Mouse (Mus musculus): ENCODE measurements at regions not wholly inside any gene's neighbourhood (a gene's known extent, or its start where the extent isn't known, plus 50 kb on each side); places are given as distances from the start of the nearest gene placed in this dataset.

DNA sequence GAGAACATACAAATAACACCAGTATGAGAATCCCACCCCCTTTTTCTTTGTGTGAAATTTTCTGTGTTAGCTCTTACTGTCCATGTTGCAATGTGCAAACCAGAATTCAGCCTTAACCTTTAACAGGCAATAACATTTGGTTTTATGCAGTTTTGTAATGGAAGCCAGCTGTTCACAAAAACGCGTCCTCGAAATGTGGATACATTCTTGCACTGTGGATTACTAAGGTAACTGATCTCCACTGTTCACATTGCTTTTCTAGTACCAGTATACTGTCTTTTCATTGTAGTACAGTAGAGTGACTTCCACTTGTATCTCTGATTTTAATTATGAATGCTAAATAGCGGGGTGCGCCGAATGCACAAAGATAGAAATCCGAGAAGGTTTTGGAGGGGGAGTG is 374.8 kb downstream of the Sfmbt2 start:
- Histone ChIP-seq H3K27me3 (no peaks in the 10 kb centered on the region), H3K4me3 (replicated peaks) (no peak overlapping the region), H3K9me3 (replicated peaks) (no peaks in the 10 kb centered on the region), H3K27ac (replicated peaks) (no peak overlapping the region), H3K36me3 (replicated peaks) (no peaks in the 10 kb centered on the region), H3K4me1 (replicated peaks) (no peaks in the 10 kb centered on the region), H3K9ac (no peak overlapping the region), H3K4me2 (no peak overlapping the region)
- WGBS (ENCODE audit: insufficient replicate concordance), result 75% methylated on average over 7 of the region's 7 CpGs
- ATAC-seq (ENCODE audit: insufficient read depth), result no peak

DNA sequence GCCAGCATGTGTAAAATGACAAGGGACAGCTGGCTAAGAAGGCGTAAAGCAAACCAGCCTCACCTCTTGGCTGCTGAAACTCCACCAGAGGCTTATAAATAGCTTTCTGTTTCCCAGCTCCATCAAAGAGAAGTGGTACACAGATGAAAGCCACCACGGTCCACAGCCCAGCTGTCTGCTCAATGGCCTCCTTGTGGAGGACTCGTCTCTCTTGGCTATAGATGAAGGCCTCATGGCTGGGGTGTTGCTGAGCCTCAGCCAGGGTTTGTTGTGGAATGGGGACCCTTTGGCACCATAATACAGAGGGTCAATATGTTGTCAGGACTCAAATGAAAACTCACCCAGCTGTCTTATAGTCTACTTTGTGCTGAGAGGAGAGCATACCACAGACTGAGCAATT is 385.1 kb downstream of the Sfmbt2 start:
- H3K9ac ChIP-seq, result no peak overlapping the region
- H3K4me2 ChIP-seq, result no peak overlapping the region
- H3K9me3 ChIP-seq (replicated peaks), result no peaks in the 10 kb centered on the region
- 65% methylated on average over 3 of the region's 3 CpGs for WGBS (ENCODE audit: insufficient replicate concordance)
- ATAC-seq (ENCODE audit: insufficient read depth), result no peak
- no peaks in the 10 kb centered on the region for H3K36me3 ChIP-seq (replicated peaks)
- no peak overlapping the region for H3K4me3 ChIP-seq (replicated peaks)
- no peaks in the 10 kb centered on the region for H3K4me1 ChIP-seq (replicated peaks)
- H3K27me3 ChIP-seq, result no peaks in the 10 kb centered on the region
- no peak overlapping the region for H3K27ac ChIP-seq (replicated peaks)

DNA sequence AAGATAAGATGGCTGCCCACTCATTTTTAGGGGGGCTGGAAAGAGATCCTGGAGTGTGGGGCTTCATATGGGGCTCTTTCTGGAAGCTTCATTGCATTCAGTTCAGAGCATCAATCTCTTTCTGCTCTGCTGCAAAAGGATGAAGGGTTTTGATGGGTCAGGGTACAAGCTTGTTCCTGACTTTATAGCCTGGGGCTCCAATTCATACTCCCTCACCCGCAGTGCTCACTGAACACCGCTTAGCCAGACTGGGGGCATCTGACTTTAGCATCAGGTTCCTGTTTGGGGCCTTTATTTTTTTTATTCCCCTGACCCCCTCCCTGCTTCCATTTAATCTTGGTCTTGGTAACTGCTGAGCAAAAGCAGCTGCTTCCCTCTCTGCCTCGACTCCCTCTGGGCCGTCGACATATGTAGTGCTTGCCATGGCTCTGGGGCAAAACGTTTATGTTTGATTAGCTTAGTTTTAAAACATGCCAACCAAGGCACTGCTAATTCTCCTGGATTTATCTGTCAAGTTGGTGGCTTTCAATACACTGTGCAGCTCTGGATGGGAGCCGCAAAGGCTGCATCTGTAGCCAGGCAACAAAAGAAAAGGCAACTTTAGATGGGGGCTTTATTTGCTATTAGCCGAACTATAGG is 387.0 kb downstream of the Sfmbt2 start:
- WGBS (ENCODE audit: insufficient replicate concordance), result 65% methylated on average over 8 of the region's 8 CpGs
- no peaks in the 10 kb centered on the region for H3K36me3 ChIP-seq (replicated peaks)
- ATAC-seq (ENCODE audit: insufficient read depth), result no peak
- H3K27me3 ChIP-seq, result no peaks in the 10 kb centered on the region
- no peak overlapping the region for H3K4me3 ChIP-seq (replicated peaks)
- H3K27ac ChIP-seq (replicated peaks), result no peak overlapping the region
- H3K4me2 ChIP-seq, result no peak overlapping the region
- no peaks in the 10 kb centered on the region for H3K4me1 ChIP-seq (replicated peaks)
- H3K9me3 ChIP-seq (replicated peaks), result no peaks in the 10 kb centered on the region
- H3K9ac ChIP-seq, result no peak overlapping the region

DNA sequence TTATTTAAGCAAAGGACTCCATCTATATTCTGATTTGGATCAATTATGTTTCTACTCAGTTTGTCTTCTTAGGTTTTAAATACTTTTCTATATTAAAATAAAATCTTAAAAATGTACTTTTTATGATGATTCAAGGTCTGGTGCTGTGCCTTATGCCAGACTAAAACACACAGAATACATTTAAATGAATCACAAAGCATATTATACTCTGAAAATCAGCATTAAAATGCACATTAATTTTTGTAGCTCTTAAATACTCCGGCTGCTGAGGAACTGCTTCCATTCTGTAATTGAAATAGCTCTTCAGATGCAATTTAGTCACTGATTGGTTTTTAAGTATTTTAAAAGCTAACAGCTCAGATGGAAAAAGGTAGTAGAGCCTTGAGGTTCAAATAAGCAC is 387.6 kb downstream of the Sfmbt2 start:
- Histone ChIP-seq H3K9ac (no peak overlapping the region), H3K4me3 (replicated peaks) (no peak overlapping the region), H3K27me3 (no peaks in the 10 kb centered on the region), H3K4me2 (no peak overlapping the region), H3K9me3 (replicated peaks) (no peaks in the 10 kb centered on the region), H3K4me1 (replicated peaks) (no peaks in the 10 kb centered on the region), H3K27ac (replicated peaks) (no peak overlapping the region), H3K36me3 (replicated peaks) (no peaks in the 10 kb centered on the region)
- 60% methylated on average over 1 of the region's 1 CpGs for WGBS (ENCODE audit: insufficient replicate concordance)
- no peak for ATAC-seq (ENCODE audit: insufficient read depth)

DNA sequence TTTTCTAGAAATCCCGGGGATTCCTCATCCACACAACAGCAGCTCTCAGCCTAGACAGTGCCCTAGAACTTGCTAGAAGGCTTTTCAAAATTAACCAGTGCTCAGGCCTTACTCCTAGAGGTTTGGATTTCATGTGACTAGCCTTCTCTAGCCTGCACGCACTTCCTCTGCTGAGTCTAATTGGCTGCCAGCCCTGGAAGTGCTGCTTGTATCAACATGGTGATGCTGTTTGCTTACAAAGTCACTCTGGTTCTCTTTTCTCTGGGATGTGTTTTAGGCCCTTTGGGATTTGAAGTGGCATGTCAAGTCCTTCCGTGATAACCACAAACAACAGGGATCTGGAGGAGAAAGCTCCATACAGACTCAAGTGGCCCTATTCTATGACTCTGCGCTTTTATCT is 391.9 kb downstream of the Sfmbt2 start:
- no peak for ATAC-seq (ENCODE audit: insufficient read depth)
- H3K4me1 ChIP-seq (replicated peaks), result no peaks in the 10 kb centered on the region
- 62% methylated on average over 4 of the region's 4 CpGs for WGBS (ENCODE audit: insufficient replicate concordance)
- H3K27ac ChIP-seq (replicated peaks), result no peak overlapping the region
- no peaks in the 10 kb centered on the region for H3K36me3 ChIP-seq (replicated peaks)
- no peaks in the 10 kb centered on the region for H3K27me3 ChIP-seq
- no peak overlapping the region for H3K9ac ChIP-seq
- no peak overlapping the region for H3K4me2 ChIP-seq
- no peak overlapping the region for H3K4me3 ChIP-seq (replicated peaks)
- no peaks in the 10 kb centered on the region for H3K9me3 ChIP-seq (replicated peaks)

DNA sequence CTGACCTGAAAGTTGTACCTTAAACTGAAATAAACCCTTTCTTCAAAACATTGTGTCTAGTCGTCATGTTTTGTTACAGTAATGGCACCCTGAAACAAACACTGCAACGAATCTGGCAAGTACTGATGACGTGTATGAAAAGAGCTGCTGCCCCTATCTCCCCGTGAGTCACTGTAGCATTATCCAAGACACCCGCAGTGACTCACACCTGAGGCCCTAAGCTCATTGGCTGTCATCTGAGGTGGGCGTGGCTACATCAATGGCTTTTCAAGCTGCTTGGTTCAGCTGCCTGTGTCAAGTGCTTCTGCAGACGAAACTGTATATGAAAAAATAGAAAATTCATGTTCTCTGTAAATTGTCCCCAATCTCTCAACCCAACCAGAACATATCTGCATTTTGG is 388.8 kb upstream of the Prkcq start:
- no peak overlapping the region for H3K27ac ChIP-seq (replicated peaks)
- no peaks in the 10 kb centered on the region for H3K36me3 ChIP-seq (replicated peaks)
- no peaks in the 10 kb centered on the region for H3K27me3 ChIP-seq
- no peak for ATAC-seq (ENCODE audit: insufficient read depth)
- H3K9ac ChIP-seq, result no peak overlapping the region
- no peak overlapping the region for H3K4me3 ChIP-seq (replicated peaks)
- H3K4me2 ChIP-seq, result no peak overlapping the region
- 38% methylated on average over 7 of the region's 7 CpGs for WGBS (ENCODE audit: insufficient replicate concordance)
- H3K9me3 ChIP-seq (replicated peaks), result no peaks in the 10 kb centered on the region
- H3K4me1 ChIP-seq (replicated peaks), result no peaks in the 10 kb centered on the region

DNA sequence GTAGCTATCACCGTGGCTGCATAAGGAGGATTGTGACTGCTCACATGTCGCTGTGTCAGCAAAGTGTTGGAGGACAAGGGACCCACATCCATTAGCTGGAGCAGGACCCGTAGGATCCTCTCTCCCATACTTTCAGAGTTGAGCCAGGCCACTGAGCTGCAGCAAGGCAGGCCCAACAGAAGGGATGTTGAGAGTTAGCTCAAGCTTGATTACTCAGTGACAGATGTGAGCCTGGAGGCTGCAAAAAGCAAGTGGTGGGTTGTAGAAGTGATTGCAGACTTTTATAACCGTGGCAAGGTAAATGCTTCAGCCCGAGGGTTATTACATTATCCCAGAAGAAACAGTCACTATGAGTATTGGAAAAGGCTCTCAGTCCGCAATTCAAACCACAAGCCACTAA is 388.3 kb upstream of the Prkcq start:
- Histone ChIP-seq H3K4me3 (replicated peaks) (no peak overlapping the region), H3K9ac (no peak overlapping the region), H3K36me3 (replicated peaks) (no peaks in the 10 kb centered on the region), H3K9me3 (replicated peaks) (no peaks in the 10 kb centered on the region), H3K27ac (replicated peaks) (no peak overlapping the region), H3K27me3 (no peaks in the 10 kb centered on the region), H3K4me2 (no peak overlapping the region), H3K4me1 (replicated peaks) (no peaks in the 10 kb centered on the region)
- no peak for ATAC-seq (ENCODE audit: insufficient read depth)
- WGBS (ENCODE audit: insufficient replicate concordance), result 64% methylated on average over 6 of the region's 6 CpGs

DNA sequence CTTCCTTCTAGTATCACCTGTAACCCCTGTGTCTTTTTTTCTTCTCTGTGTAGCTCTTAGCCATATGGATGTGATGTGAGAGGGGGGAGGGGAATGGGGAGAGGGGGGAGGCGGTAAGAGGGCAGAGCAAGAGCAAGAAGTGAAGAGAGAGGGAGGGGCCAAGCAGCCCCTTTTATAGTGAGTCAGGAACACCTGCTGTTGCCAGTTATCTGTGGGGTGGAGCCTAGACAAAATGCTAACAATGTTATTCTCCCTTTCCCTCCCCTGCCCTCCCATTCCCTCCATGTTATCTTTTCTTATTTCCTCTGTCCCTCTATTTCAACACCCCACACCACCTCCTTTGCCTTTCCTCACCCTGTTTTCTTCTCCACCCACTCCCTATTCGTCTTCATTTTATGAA is 387.6 kb upstream of the Prkcq start:
- no peak overlapping the region for H3K4me2 ChIP-seq
- no peak overlapping the region for H3K27ac ChIP-seq (replicated peaks)
- no peak overlapping the region for H3K4me3 ChIP-seq (replicated peaks)
- H3K9ac ChIP-seq, result no peak overlapping the region
- no peaks in the 10 kb centered on the region for H3K27me3 ChIP-seq
- no peaks in the 10 kb centered on the region for H3K4me1 ChIP-seq (replicated peaks)
- 13% methylated on average over 2 of the region's 2 CpGs for WGBS (ENCODE audit: insufficient replicate concordance)
- ATAC-seq (ENCODE audit: insufficient read depth), result no peak
- H3K36me3 ChIP-seq (replicated peaks), result no peaks in the 10 kb centered on the region
- H3K9me3 ChIP-seq (replicated peaks), result no peaks in the 10 kb centered on the region

DNA sequence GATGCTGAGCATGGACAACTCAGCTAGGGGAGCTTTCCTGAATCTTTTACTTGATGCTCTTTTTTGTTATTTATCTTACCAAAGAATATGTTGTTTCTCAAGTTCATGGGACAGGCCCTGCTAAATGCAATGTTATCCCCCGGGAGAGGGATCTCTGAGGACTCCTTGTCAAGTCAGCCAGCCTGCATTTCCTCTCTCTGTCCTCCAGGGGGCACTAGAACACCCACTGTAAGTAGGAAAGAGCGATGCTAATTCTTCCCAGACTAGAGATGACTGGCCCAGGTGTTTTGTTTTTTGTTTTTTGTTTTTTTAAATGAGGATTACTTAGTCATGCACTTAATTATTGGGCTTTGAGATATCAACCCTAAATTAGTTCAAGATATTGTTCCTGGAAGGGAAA is 386.8 kb upstream of the Prkcq start:
- Histone ChIP-seq H3K4me2 (no peak overlapping the region), H3K9ac (no peak overlapping the region), H3K27me3 (no peaks in the 10 kb centered on the region), H3K27ac (replicated peaks) (no peak overlapping the region), H3K4me3 (replicated peaks) (no peak overlapping the region), H3K9me3 (replicated peaks) (no peaks in the 10 kb centered on the region), H3K36me3 (replicated peaks) (no peaks in the 10 kb centered on the region), H3K4me1 (replicated peaks) (no peaks in the 10 kb centered on the region)
- ATAC-seq (ENCODE audit: insufficient read depth), result no peak
- 13% methylated on average over 2 of the region's 2 CpGs for WGBS (ENCODE audit: insufficient replicate concordance)

DNA sequence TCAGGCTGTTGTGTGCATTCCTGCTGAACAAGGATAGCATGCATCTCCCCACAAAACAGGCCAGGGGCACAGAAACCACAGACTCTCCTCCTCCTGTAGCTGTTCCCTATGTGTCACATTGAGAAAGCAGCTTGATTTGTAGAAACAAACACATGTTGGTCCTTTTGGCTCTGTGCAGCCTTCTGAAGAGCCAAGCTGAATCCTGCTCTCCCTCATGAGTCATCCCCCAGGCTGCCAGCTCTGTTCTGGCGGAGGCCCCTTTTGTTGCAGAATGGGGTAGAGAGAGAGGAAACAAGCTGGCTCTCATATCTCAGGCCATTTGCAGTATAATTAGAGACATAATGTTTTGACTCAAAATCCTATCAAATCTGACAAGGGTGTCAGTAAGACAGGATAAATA is 383.4 kb upstream of the Prkcq start:
- no peak overlapping the region for H3K4me2 ChIP-seq
- H3K36me3 ChIP-seq (replicated peaks), result no peaks in the 10 kb centered on the region
- H3K9ac ChIP-seq, result no peak overlapping the region
- no peaks in the 10 kb centered on the region for H3K27me3 ChIP-seq
- no peak for ATAC-seq (ENCODE audit: insufficient read depth)
- no peaks in the 10 kb centered on the region for H3K4me1 ChIP-seq (replicated peaks)
- WGBS (ENCODE audit: insufficient replicate concordance), result 61% methylated on average over 1 of the region's 1 CpGs
- no peaks in the 10 kb centered on the region for H3K9me3 ChIP-seq (replicated peaks)
- no peak overlapping the region for H3K27ac ChIP-seq (replicated peaks)
- H3K4me3 ChIP-seq (replicated peaks), result no peak overlapping the region

DNA sequence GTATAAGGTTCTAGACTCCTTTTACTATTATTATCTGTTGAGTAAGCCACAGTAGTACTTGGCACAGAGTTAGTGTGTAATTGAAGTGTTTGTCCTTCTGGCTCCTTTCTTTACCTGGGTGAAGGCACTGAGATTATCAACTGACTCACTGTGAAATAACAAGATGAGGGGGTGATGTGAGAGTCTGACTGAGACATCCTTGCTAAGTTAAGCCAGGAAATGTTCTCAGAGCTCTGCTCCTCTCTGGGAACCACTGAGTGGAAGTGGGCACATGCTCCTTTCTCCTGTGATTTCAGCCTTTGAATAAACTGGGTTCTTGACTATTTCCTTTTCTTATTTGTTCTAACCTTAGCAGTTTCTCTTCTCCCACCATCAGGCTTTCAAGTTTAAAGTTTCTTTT is 380.7 kb upstream of the Prkcq start:
- ATAC-seq (ENCODE audit: insufficient read depth), result no peak

DNA sequence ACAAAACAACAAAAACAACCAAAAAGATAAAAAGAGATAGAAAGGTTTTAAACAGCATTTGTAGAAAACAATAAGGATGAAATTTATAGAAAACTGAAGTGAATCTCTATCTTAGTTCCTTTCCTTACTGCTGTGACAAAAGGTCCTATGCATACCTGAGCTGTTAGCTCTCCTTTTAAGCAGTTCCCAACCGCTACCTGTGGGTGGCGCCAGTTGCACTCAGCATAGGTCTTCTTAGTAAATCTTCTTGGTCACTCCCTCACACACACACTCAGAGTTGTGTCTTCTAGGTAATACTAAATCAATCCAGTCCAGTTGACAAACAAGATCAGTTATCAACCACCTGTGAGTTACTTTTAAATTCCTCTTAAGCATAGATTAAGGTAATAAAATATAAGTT is 355.5 kb upstream of the Prkcq start:
- WGBS (ENCODE audit: insufficient replicate concordance), result 30% methylated on average over 2 of the region's 2 CpGs
- Histone ChIP-seq H3K27ac (replicated peaks) (no peak overlapping the region), H3K9ac (no peak overlapping the region), H3K9me3 (replicated peaks) (no peaks in the 10 kb centered on the region), H3K27me3 (no peaks in the 10 kb centered on the region), H3K4me2 (no peak overlapping the region), H3K4me1 (replicated peaks) (no peaks in the 10 kb centered on the region), H3K4me3 (replicated peaks) (no peak overlapping the region), H3K36me3 (replicated peaks) (no peaks in the 10 kb centered on the region)
- ATAC-seq (ENCODE audit: insufficient read depth), result no peak

More for the DNA sequence above, 380.7 kb upstream of the Prkcq start:
- H3K9ac ChIP-seq, result no peak overlapping the region
- H3K27me3 ChIP-seq, result no peaks in the 10 kb centered on the region
- no peak overlapping the region for H3K27ac ChIP-seq (replicated peaks)
- no peaks in the 10 kb centered on the region for H3K9me3 ChIP-seq (replicated peaks)
- no peaks in the 10 kb centered on the region for H3K4me1 ChIP-seq (replicated peaks)
- no peak overlapping the region for H3K4me3 ChIP-seq (replicated peaks)
- no peak overlapping the region for H3K4me2 ChIP-seq
- H3K36me3 ChIP-seq (replicated peaks), result no peaks in the 10 kb centered on the region
